Mouse (Mus musculus) heart, adult 2 months (tissue): ENCODE data around the gene Zic4. TPM values are rescaled to one million over a fixed set of nuclear protein-coding genes. Genes with fewer than 3 reads are reported as not detected.

ENCODE experiments used
- DNase-seq, 2 experiments: peaks; one replicate each; pipeline ENCODE4 v3.0.0; 2021
- H3K27ac ChIP-seq: fragments of 200-600 bp; 2 replicates; pipeline ENCODE4 v1.8.1; 2022
- H3K27me3 ChIP-seq: fragments of 200-500 bp; 2 replicates; pipeline ENCODE4 v1.6.1; 2012; ENCODE audit warnings: mild to moderate bottlenecking, low read length, inconsistent platforms, mixed read lengths; ENCODE audit not compliant: control insufficient read depth, insufficient read depth
- H3K36me3 ChIP-seq: fragments of 200-500 bp; 2 replicates; pipeline ENCODE4 v1.6.1; 2012; ENCODE audit warnings: low read length, inconsistent platforms; ENCODE audit not compliant: control insufficient read depth, insufficient read depth
- H3K4me1 ChIP-seq: fragments of 200-500 bp; 2 replicates; pipeline ENCODE4 v1.6.1; 2011; ENCODE audit warnings: low read length; ENCODE audit not compliant: control insufficient read depth, insufficient read depth
- H3K4me3 ChIP-seq: fragments of 200-600 bp; 2 replicates; pipeline ENCODE4 v1.8.1; 2022
- H3K79me2 ChIP-seq: fragments of 200-500 bp; replicated peaks from 2 replicates; pipeline ENCODE4 v1.6.1; 2012; ENCODE audit warnings: mild to moderate bottlenecking, inconsistent platforms, low read length, moderate library complexity, mixed read lengths; ENCODE audit not compliant: control insufficient read depth, insufficient read depth
- H3K9ac ChIP-seq: fragments of 200-500 bp; 2 replicates; pipeline ENCODE4 v1.6.1; 2012; ENCODE audit warnings: low read depth, mild to moderate bottlenecking, control low read depth, inconsistent platforms, low read length, mixed read lengths
- CTCF ChIP-seq: fragments of 200-600 bp; IDR thresholded peaks from 2 replicates; pipeline ENCODE4 v1.8.1; 2022; ENCODE audit warnings: antibody characterized with exemption, mild to moderate bottlenecking, moderate library complexity
- EP300 ChIP-seq: fragments of 200-500 bp; IDR thresholded peaks from 2 replicates; pipeline ENCODE4 v1.6.1; 2011; ENCODE audit warnings: low read depth, low read length, control low read depth; ENCODE audit not compliant: insufficient read depth
- POLR2A ChIP-seq: fragments of 200-500 bp; IDR thresholded peaks from 2 replicates; pipeline ENCODE4 v1.6.1; 2011; ENCODE audit warnings: mild to moderate bottlenecking, low read depth, low read length, control low read depth; ENCODE audit not compliant: insufficient read depth
- WGBS: fragments of 180-500 bp; shearing (Covaris S2); methylation state at CpG from one replicate; pipeline ENCODE4 v1.1.7; 2018; 5-methylcytosine and 5-hydroxymethylcytosine counted together
- intact Hi-C: fragments of 180-260 bp; cut with DNase I; formaldehyde crosslinking; loops from one replicate; pipeline ENCODE4 v1.15.1; 2025
- polyA plus RNA-seq: library from polyadenylated mRNA; depleted of rRNA; stranded (reverse); fragments of >200 nt; gene quantifications from 2 replicates; pipeline ENCODE4 v1.2.3, GENCODE M21; 2012
- total RNA-seq, 2 experiments: library from RNA; stranded (reverse); gene quantifications; 2 replicates each; pipeline ENCODE4 v1.2.3; 2021

Zic4 gene
- total and polyA plus RNA-seq, 3 experiments = not detected

- no peak overlapping the region for H3K9ac ChIP-seq
- H3K79me2 ChIP-seq = no peaks in the 10 kb centered on the region
- no peak overlapping the region for H3K27ac ChIP-seq
- H3K4me3 ChIP-seq = no peak overlapping the region
- no peaks in the 10 kb centered on the region for H3K4me1 ChIP-seq
- H3K27me3 ChIP-seq = peaks cover 35% of the 10 kb centered on the region
- intact Hi-C loops = no loop called here
- DNase-seq = no peak
- no peak for TF ChIP-seq EP300
- TF ChIP-seq POLR2A = no peak
- TF ChIP-seq CTCF = no peak
- H3K36me3 ChIP-seq = no peaks in the 10 kb centered on the region
- WGBS = 3% methylated on average over 18 of the region's 18 CpGs
These were observed 4.2 kb downstream of the Zic4 start for GRCm38 (mm10) chr9:91366226-91366998.

GRCm38 (mm10) chr9:91366999-91367811, 5.0 kb downstream of the Zic4 start:
- Histone ChIP-seq H3K27me3 (peaks cover 28% of the 10 kb centered on the region), H3K4me1 (no peaks in the 10 kb centered on the region), H3K27ac (no peak overlapping the region), H3K4me3 (no peak overlapping the region), H3K36me3 (no peaks in the 10 kb centered on the region), H3K9ac (no peak overlapping the region), H3K79me2 (no peaks in the 10 kb centered on the region)
- TF ChIP-seq CTCF (no peak), EP300 (no peak), POLR2A (no peak)
- intact Hi-C loops = no loop called here
- no peak for DNase-seq
- 7% methylated on average over 30 of the region's 30 CpGs for WGBS

GRCm38 (mm10) chr9:91368150-91368549, 5.9 kb downstream of the Zic4 start:
- H3K4me3 ChIP-seq = no peak overlapping the region
- peaks cover 22% of the 10 kb centered on the region for H3K27me3 ChIP-seq
- no peak overlapping the region for H3K27ac ChIP-seq
- DNase-seq = no peak
- TF ChIP-seq EP300 (no peak), POLR2A (no peak), CTCF (no peak)
- H3K79me2 ChIP-seq = no peaks in the 10 kb centered on the region
- H3K9ac ChIP-seq = no peak overlapping the region
- H3K36me3 ChIP-seq = no peaks in the 10 kb centered on the region
- intact Hi-C loops = no loop called here
- H3K4me1 ChIP-seq = no peaks in the 10 kb centered on the region
- 7% methylated on average over 3 of the region's 3 CpGs for WGBS

- Histone ChIP-seq H3K4me3 (no peak overlapping the region), H3K4me1 (no peaks in the 10 kb centered on the region), H3K9ac (no peak overlapping the region), H3K79me2 (no peaks in the 10 kb centered on the region), H3K27me3 (peaks cover 19% of the 10 kb centered on the region), H3K36me3 (no peaks in the 10 kb centered on the region), H3K27ac (no peak overlapping the region)
- intact Hi-C loops = no loop called here
- no peak for DNase-seq
- no peak for TF ChIP-seq CTCF
- 7% methylated on average over 13 of the region's 13 CpGs for WGBS
These were observed 6.7 kb downstream of the Zic4 start for GRCm38 (mm10) chr9:91368946-91369292.

- no peak for TF ChIP-seq EP300
- TF ChIP-seq CTCF = no peak
- no peak for TF ChIP-seq POLR2A
- Histone ChIP-seq H3K9ac (no peak overlapping the region), H3K27me3 (peaks cover 14% of the 10 kb centered on the region), H3K36me3 (no peaks in the 10 kb centered on the region), H3K79me2 (no peaks in the 10 kb centered on the region), H3K4me3 (no peak overlapping the region), H3K4me1 (no peaks in the 10 kb centered on the region), H3K27ac (no peak overlapping the region)
- WGBS = 9% methylated on average over 26 of the region's 26 CpGs
- no peak for DNase-seq
- intact Hi-C loops = no loop called here
These were observed 7.2 kb downstream of the Zic4 start for GRCm38 (mm10) chr9:91369293-91369991.

GRCm38 (mm10) chr9:91370191-91370708, 8.0 kb downstream of the Zic4 start:
- H3K36me3 ChIP-seq = no peaks in the 10 kb centered on the region
- H3K27me3 ChIP-seq = peaks cover 6% of the 10 kb centered on the region
- intact Hi-C loops = no loop called here
- no peaks in the 10 kb centered on the region for H3K4me1 ChIP-seq
- no peak overlapping the region for H3K27ac ChIP-seq
- no peak overlapping the region for H3K4me3 ChIP-seq
- H3K9ac ChIP-seq = no peak overlapping the region
- DNase-seq = no peak
- no peak for TF ChIP-seq CTCF
- TF ChIP-seq EP300 = no peak
- TF ChIP-seq POLR2A = no peak
- WGBS = 20% methylated on average over 6 of the region's 6 CpGs
- H3K79me2 ChIP-seq = no peaks in the 10 kb centered on the region
